Mouse (Mus musculus) ZHBTc4 (cell line): ENCODE measurements around the gene H2afv.
A peak's percentile ranks its signal among the peaks of the same experiment; 100 is the strongest.

Source experiments
- DNase-seq: peaks from one replicate; pipeline ENCODE4 v3.0.0-alpha.2; 2011; ENCODE audit warnings: low read depth, low spot score

Gene H2afv

GRCm38 (mm10) chr11:6415551-6416404 lies 28.5 kb downstream of the H2afv start:
- DNase-seq = peak; percentile 96

- DNase-seq = peak; percentile 56
Observed at GRCm38 (mm10) chr11:6414751-6415550, 29.3 kb downstream of the H2afv start, which contains the start of gene Ppia. Ppia (plus strand) TSS chr11:6415443.

DNA sequence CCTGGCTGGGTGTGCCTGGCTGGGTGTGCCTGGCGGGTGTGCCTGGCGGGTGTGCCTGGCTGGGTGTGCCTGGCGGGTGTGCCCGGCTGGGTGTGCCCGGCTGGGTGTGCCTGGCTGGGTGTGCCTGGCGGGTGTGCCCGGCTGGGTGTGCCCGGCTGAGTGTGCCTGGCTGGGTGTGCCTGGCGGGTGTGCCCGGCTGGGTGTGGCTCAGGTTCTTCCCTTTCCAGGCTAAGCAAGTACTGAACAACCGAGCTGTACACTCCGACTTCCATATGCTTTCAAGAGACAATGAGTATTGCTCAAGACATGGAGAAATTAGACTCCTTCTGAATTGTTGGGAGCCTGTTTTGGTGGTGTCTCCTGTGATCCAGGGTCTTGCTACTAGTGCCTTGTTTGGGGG lies 31.0 kb downstream of the H2afv start:
- DNase-seq = peak; percentile 35

- DNase-seq = peak; percentile 91
Observed at GRCm38 (mm10) chr11:6411684-6412083, 32.6 kb downstream of the H2afv start.

DNA sequence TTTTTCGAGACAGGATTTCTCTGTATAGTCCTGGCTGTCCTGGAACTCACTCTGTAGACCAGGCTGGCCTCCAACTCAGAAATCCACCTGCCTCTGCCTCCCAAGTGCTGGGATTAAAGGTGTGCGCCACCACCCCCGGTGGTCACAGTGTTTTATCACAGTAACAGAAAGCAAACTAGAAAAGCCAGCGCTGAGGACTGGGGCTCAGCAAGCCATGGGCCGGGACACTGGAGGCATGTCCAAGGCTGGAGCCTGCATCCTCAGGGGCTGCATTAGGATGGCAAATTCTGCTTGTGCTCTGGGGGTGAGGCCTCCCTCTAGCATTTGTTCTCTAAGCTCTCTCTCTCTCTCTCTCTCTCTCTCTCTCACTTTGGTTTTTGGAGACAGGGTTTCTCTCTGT lies 33.5 kb downstream of the H2afv start:
- peak; percentile 46 for DNase-seq

DNA sequence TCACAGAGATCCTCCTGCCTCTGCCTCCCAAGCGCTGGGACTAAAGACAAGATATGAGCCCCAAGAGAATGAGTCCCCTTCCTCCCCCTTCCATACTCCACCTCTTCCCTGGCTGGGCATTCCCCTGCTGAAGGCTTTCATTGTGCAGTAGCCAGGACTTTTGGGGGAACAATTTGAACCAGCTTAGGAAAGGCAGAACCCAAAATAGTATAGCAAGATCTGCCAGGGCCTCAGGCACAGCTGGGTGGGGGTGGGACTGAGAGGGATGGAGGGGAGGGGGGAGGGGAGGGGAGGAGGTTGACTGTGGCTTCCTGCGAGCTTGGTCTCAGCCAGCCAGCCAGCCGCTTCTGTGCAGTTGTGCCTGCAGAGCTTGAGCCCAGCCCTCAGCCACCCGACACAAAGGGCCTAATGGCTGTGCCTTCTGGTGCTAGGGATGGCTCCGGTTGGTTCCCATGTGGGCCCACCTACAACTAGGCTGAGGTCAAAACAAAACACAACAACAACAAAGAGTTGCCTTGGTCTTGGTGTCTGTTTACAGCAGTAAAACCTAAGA lies 34.1 kb downstream of the H2afv start:
- peak; percentile 93 for DNase-seq

- DNase-seq = no peak
Observed at GRCm38 (mm10) chr11:6407162-6407621, 37.1 kb downstream of the H2afv start.

DNA sequence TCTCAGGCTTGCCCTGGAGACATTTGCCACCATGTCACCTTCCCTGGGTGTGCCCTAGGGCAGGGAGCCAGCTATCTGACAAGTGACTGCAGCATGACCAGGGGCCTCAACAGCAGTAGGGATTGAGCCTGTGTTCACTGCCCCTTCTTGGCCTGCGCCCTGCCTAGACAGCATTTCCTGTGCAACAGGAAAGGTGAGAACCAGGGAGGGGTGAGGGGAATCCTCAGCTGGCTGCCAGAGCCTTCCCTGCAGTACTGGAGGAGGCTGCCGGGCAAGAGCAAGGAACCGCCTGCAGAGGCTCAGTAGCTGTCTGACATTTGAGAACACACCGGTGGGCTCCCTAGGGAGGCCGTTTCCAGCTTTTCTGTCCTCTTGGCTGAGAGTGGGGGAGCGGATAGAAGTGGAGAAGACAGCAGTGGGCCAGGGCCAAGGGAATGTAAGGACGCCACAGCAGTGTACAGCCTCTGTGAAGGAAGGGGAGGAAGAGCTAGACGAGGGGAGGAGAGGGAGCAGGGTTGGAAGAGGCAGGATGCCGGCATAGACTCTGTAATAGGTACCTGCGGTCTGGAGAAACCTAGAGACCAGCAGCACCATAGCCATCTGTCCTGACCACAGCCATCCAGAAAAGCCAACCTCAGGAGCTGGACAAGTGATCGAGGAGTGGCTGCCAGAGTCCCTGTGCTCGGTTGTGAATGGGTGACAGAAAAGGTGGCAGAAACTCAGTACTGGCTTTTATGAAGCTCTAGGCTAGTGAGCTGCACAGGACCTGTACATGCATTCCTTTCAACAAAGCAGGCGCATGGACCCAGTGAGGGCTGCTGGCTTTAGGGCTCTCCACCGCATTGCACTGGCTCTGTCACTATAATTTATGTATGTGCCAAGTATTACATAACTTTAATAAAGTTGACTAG lies 37.7 kb downstream of the H2afv start:
- DNase-seq = peak; percentile 19

- peak; percentile 18 for DNase-seq
Observed at GRCm38 (mm10) chr11:6405591-6406081, 38.6 kb downstream of the H2afv start.

DNA sequence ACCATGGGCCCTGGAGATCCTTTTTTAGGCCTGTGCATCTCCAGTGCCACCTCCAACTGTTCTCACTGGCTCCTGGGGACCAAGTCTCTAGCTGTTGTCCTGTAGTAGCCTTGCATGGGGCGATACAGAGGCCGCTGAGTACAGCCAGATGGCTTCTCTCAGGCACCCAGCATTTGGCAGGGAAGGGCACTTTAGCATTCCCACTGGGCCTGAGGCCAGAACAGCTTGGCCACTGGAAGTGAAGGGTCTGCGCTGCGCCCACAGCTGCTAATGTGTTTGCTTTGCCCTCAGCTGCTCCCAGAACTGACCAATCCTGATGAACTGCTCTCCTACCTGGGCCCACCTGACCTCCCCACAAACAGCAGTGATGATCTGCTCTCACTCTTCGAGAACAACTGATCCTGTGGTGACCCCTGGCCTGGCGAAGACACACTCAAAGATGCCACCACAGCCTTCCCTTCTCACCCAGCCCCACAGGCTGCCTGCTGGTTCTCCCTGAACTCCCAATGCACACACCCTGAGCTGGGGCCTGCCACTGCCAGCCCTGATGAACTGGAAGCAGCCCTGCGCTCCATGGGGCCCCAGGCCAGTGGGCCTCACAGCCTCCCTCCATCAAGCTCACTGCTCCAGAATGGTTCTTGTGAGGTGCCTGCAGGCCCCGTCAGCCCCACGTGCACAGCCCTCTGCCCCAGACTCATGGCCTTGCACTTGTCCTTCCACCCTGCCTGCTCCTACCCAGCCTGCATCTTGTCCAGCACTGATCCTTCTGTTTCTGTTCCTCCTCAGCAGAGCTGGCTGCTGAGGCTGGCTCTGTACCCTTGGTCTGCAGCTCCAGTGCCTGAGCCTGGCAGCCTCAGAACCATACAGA lies 39.3 kb downstream of the H2afv start:
- DNase-seq = no peak

DNA sequence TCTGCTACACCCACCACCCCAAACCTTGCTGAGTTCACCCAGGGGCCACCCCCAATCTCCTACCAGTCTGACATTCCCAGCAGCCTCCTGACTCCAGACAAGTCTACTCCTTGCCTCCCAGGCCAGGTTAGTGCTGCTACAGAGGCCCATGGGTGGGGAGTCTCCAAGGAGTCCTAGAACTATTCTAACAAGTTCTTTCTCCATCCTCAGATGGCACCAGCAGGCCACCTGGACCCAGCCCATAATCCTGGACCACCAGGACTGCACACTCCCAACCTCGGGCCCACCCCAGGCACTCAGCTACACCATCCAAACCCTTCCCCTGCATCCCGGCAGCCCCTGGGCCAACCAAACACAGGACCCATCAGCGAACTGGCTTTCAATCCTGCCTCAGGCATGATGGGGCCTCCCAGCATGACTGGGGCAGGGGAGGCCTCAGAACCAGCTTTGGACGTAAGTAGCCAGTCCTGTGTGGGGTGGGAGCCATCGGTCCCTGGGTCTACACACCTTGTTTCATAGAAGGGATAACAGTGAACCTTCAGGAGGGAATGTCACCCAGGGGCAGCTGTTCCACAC lies 40.3 kb downstream of the H2afv start:
- no peak for DNase-seq

GRCm38 (mm10) chr11:6402515-6403510 lies 41.4 kb downstream of the H2afv start:
- peak; percentile 91 for DNase-seq

- no peak for DNase-seq
Observed at GRCm38 (mm10) chr11:6398141-6398540, 46.1 kb downstream of the H2afv start.

- DNase-seq = no peak
Observed at GRCm38 (mm10) chr11:6395565-6395964, 48.7 kb downstream of the H2afv start.

GRCm38 (mm10) chr11:6393866-6394265 lies 50.4 kb downstream of the H2afv start:
- no peak for DNase-seq

DNA sequence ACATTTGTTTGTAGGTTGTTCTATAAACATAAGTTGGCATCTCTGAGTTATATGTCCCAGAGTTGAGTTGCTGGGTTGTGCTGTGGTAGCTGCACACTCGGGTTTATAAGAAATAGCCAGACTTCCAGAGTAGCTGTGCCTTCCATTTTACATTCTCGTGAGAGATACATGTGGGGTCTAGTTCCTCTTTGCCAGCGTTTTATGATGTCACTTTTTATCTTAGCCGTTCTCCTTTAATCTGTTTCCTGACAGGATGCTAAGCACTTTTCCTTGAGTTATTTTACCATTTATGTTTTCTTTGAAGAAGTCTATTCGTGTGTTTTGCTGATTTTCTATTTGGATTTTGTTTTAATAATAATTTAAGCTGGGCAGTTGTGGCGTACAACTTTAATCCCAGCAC lies 51.4 kb downstream of the H2afv start:
- DNase-seq = no peak

DNA sequence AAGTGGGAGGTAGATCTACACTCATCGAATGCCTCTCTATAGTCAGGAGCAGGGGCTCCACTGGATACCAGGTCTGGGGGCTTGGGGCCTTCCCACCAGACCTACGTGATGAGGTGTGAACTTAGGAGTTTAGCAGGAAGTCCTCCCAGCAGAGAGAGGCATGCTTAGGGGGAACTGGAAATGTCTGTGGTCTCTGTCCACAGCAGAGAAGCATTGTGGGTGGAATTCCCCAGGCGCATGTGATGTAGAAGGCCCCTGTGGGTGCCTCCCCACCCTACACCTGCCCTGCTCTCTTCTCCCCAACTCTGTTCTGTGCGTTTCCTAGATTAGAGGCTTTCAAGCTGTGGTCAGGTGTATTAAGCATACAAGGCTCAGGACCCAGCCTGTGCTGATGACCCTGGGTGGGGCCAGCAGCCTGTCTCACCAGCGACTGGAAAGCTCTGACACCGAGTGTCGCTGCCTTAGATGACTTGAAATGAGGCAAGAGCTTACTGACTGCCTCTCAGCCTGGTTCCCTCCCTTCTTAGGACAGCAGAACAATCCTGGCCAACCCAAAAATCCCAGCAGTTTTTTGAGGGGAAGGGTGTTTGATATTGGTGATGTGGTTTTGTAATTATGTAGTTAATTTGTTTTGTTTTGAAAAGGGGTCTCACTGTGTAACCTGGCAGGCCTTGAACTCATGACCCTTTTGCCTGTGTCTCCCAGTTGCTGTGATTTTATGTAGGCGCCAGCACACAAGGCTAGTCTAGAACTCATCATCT lies 52.5 kb downstream of the H2afv start:
- no peak for DNase-seq
